Mouse (Mus musculus) forebrain, embryonic 11.5 days (tissue): ENCODE data around the gene Trnp1. TPM values are rescaled to one million over a fixed set of nuclear protein-coding genes. Genes with fewer than 3 reads are reported as not detected.

Experiments used
- ATAC-seq: fragments of 200-750 bp; cut with Nextera tagmentation; replicated peaks from 2 replicates; pipeline ENCODE4 v1.8.0; 2017; ENCODE audit warnings: moderate TSS enrichment; ENCODE audit not compliant: low FRiP score
- DNase-seq: peaks from one replicate; pipeline ENCODE4 v3.0.0-alpha.2; 2017; ENCODE audit warnings: low spot score
- H3K27ac ChIP-seq: fragments of 300-500 bp; sonication (generic); 2 replicates; pipeline ENCODE4 v1.5.1; 2014; ENCODE audit warnings: low read depth, low read length
- H3K27me3 ChIP-seq: fragments of 300-500 bp; sonication (generic); 2 replicates; pipeline ENCODE4 v1.6.1; 2014; ENCODE audit warnings: mild to moderate bottlenecking, low read length, mixed read lengths; ENCODE audit not compliant: control insufficient read depth, insufficient read depth
- H3K36me3 ChIP-seq: fragments of 300-500 bp; sonication (generic); 2 replicates; pipeline ENCODE4 v1.6.1; 2014; ENCODE audit warnings: mild to moderate bottlenecking, low read length, moderate library complexity, mixed read lengths; ENCODE audit not compliant: control insufficient read depth, insufficient read depth
- H3K4me1 ChIP-seq: fragments of 300-500 bp; sonication (generic); replicated peaks from 2 replicates; pipeline ENCODE4 v1.6.1; 2014; ENCODE audit warnings: low read length, mixed read lengths; ENCODE audit not compliant: control insufficient read depth, insufficient read depth
- H3K4me2 ChIP-seq: fragments of 300-500 bp; sonication (generic); 2 replicates; pipeline ENCODE4 v1.6.1; 2014; ENCODE audit warnings: low read depth, mild to moderate bottlenecking, low read length, moderate library complexity, mixed read lengths; ENCODE audit not compliant: severe bottlenecking
- H3K4me3 ChIP-seq: fragments of 300-500 bp; sonication (generic); 2 replicates; pipeline ENCODE4 v1.5.1; 2014; ENCODE audit warnings: low read depth, low read length
- H3K9ac ChIP-seq: fragments of 300-500 bp; sonication (generic); 2 replicates; pipeline ENCODE4 v1.6.1; 2014; ENCODE audit warnings: low read length
- H3K9me3 ChIP-seq: fragments of 300-500 bp; sonication (generic); 2 replicates; pipeline ENCODE4 v1.6.1; 2016; ENCODE audit warnings: low read length, mixed read lengths; ENCODE audit not compliant: control insufficient read depth
- WGBS: fragments of 180-500 bp; shearing (Covaris S2); extraction: QIAGEN DNeasy Blood & Tissue Kit; methylation state at CpG from one replicate; pipeline ENCODE4 v1.1.7; 2014; 5-methylcytosine and 5-hydroxymethylcytosine counted together
- polyA plus RNA-seq: library from polyadenylated mRNA; unstranded; fragments of >200 nt; fragmentation: Nextera tagmentation; extraction: Ambion mirVana; gene quantifications from 2 replicates; pipeline ENCODE4 v1.2.1, GENCODE M21; 2014

Gene Trnp1
- polyA plus RNA-seq, 1 experiment from 2014 or later: 1.8 TPM

- no peak overlapping the region for H3K4me3 ChIP-seq
- no peak for DNase-seq
- no peak overlapping the region for H3K4me2 ChIP-seq
- WGBS: 74% methylated on average over 4 of the region's 4 CpGs
- no peaks in the 10 kb centered on the region for H3K9me3 ChIP-seq
- no peak overlapping the region for H3K27ac ChIP-seq
- H3K9ac ChIP-seq: no peak overlapping the region
- H3K4me1 ChIP-seq: no peaks in the 10 kb centered on the region
- H3K27me3 ChIP-seq: no peaks in the 10 kb centered on the region
- no peaks in the 10 kb centered on the region for H3K36me3 ChIP-seq
- no peak for ATAC-seq
Observed at GRCm38 (mm10) chr4:133461362-133461761, 37.0 kb downstream of the Trnp1 start.

GRCm38 (mm10) chr4:133460796-133461325 is 37.5 kb downstream of the Trnp1 start:
- H3K4me2 ChIP-seq: no peak overlapping the region
- no peak overlapping the region for H3K4me3 ChIP-seq
- no peaks in the 10 kb centered on the region for H3K36me3 ChIP-seq
- H3K9me3 ChIP-seq: no peaks in the 10 kb centered on the region
- H3K4me1 ChIP-seq: no peaks in the 10 kb centered on the region
- H3K27ac ChIP-seq: no peak overlapping the region
- 62% methylated on average over 5 of the region's 5 CpGs for WGBS
- no peak overlapping the region for H3K9ac ChIP-seq
- no peak for ATAC-seq
- H3K27me3 ChIP-seq: no peaks in the 10 kb centered on the region
- DNase-seq: no peak

DNA sequence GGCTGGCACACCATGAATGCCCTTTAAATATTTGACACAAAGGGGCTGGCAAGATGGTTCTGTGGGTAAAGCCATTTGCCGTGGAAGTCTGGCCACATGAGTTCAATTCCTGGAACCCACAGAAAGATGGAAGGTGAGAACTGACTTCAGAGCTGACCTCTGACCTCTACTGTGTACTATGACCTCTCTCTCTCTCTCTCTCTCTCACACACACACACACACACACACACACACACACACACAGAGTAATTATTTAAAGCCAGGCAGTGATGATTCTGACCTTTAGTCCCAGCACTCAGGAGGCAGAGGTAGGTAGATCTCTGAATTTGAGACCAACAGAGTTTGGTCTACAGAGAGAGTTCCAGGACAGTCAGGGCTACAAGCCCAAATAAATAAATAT is 38.3 kb downstream of the Trnp1 start:
- Histone ChIP-seq H3K9ac (no peak overlapping the region), H3K4me1 (no peaks in the 10 kb centered on the region), H3K27me3 (no peaks in the 10 kb centered on the region), H3K9me3 (no peaks in the 10 kb centered on the region), H3K36me3 (no peaks in the 10 kb centered on the region), H3K27ac (no peak overlapping the region), H3K4me2 (no peak overlapping the region), H3K4me3 (no peak overlapping the region)
- DNase-seq (no peak), ATAC-seq (no peak)
- 76% methylated on average over 1 of the region's 1 CpGs for WGBS

DNA sequence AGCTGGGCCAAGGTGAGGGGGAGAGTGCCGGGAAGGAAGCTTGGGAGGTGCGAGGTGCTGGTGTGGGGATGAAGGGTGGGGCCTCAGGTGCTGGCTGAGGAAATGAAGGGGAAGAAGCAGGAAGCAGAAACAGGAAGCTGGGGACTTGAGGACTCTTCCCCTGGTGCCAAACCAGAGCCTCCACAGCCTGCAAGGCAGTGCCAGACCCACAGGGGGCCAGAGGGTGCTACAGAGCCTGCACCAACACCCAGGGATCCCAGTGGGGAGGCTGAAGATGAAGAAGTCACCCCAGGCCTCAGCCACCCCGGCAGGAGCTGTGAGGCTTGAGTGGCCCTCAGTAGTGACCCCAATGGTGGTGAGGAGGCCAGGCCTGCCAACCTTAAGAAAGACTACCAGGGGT is 40.3 kb downstream of the Trnp1 start:
- no peaks in the 10 kb centered on the region for H3K9me3 ChIP-seq
- ATAC-seq (no peak), DNase-seq (no peak)
- no peaks in the 10 kb centered on the region for H3K27me3 ChIP-seq
- no peak overlapping the region for H3K27ac ChIP-seq
- no peak overlapping the region for H3K4me3 ChIP-seq
- no peaks in the 10 kb centered on the region for H3K4me1 ChIP-seq
- no peaks in the 10 kb centered on the region for H3K36me3 ChIP-seq
- 81% methylated on average over 3 of the region's 3 CpGs for WGBS
- no peak overlapping the region for H3K4me2 ChIP-seq
- H3K9ac ChIP-seq: no peak overlapping the region

- no peaks in the 10 kb centered on the region for H3K4me1 ChIP-seq
- ATAC-seq (no peak), DNase-seq (no peak)
- H3K27me3 ChIP-seq: no peaks in the 10 kb centered on the region
- no peaks in the 10 kb centered on the region for H3K9me3 ChIP-seq
- WGBS: 75% methylated on average over 6 of the region's 7 CpGs
- no peak overlapping the region for H3K4me3 ChIP-seq
- H3K4me2 ChIP-seq: no peak overlapping the region
- no peak overlapping the region for H3K9ac ChIP-seq
- H3K27ac ChIP-seq: no peak overlapping the region
- H3K36me3 ChIP-seq: no peaks in the 10 kb centered on the region
Observed at GRCm38 (mm10) chr4:133452433-133452832, 45.9 kb downstream of the Trnp1 start.

DNA sequence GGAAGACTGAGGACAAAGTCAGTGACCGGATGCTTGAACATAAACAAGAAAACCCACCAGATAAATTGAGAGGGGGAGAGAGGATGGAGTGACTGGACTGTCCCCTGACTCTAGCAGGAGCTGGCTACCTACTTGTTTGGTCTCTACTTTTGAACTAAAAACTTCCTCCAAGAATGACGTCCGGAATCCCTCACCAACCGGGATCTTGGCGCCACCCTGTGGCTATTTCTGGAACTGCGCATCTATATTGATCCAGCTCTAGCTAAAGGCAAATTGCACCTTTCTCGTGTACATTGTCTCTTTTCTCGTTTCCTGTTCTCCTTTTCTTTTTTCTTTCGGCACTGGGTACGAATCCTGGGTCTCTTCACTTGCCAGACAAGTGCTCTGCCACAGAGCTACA is 46.8 kb downstream of the Trnp1 start:
- Histone ChIP-seq H3K27ac (no peak overlapping the region), H3K27me3 (no peaks in the 10 kb centered on the region), H3K4me2 (no peak overlapping the region), H3K9ac (no peak overlapping the region), H3K9me3 (no peaks in the 10 kb centered on the region), H3K4me3 (no peak overlapping the region), H3K36me3 (no peaks in the 10 kb centered on the region), H3K4me1 (no peaks in the 10 kb centered on the region)
- DNase-seq (peak; percentile 89), ATAC-seq (no peak)
- WGBS: 12% methylated on average over 10 of the region's 10 CpGs

DNA sequence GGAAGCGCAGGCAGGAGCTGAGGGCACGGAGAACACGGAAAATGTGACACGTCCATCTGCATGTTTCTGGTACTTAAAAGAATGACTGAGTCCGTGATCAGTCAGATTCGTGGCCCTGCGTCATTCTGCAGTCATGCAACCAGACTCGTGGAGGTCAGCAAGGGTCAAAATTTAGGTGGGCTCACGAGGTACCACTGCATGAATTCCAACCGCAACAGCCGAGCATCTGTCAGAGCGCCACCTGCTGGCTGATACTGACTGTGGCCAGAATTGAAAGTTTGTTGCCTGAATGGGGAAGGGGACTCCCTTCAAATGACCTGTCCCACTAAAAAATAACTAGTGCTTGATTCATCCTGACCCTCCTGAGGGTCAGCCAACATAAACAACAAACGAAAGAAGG is 48.6 kb downstream of the Trnp1 start:
- H3K27me3 ChIP-seq: no peaks in the 10 kb centered on the region
- no peak for ATAC-seq
- H3K9ac ChIP-seq: no peak overlapping the region
- H3K4me1 ChIP-seq: no peaks in the 10 kb centered on the region
- no peak overlapping the region for H3K4me3 ChIP-seq
- H3K9me3 ChIP-seq: no peaks in the 10 kb centered on the region
- WGBS: 15% methylated on average over 13 of the region's 13 CpGs
- no peak overlapping the region for H3K4me2 ChIP-seq
- no peak overlapping the region for H3K27ac ChIP-seq
- peak; percentile 79 for DNase-seq
- H3K36me3 ChIP-seq: no peaks in the 10 kb centered on the region

DNA sequence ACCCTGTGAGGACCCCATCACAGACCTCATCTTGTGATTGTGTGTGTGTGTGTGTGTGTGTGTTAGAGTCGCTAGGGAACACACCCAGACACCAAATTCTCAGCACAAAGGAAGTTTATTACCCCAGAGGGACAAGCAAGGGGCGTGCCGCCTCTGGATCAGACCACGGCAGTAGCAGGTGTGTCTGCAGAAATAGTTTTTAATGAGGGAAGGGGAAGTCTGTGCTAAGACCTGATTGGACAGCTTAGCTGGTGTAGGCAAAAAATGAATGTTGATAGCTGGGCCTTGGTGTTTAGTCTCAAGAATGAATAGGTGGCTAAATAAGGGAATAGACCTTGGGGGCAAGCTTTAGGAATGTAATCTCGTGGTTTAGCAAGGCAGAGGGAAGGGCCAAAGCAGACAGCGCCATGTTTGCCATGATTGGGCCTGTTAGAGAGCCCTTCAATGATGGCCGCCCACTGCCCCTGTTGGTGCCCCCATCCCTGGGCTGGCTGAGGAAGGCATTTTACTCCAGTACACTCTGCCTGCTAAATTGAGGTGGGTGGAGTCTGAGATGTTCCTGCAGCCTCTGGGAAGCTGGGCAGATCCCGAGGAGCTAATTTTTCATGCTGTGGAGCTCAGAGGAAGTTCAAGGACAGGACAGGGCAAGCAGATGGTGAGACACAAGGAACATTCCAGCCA is 49.5 kb downstream of the Trnp1 start:
- Histone ChIP-seq H3K27ac (no peak overlapping the region), H3K4me3 (no peak overlapping the region), H3K4me2 (no peak overlapping the region), H3K36me3 (no peaks in the 10 kb centered on the region), H3K9ac (no peak overlapping the region), H3K4me1 (no peaks in the 10 kb centered on the region), H3K9me3 (no peaks in the 10 kb centered on the region), H3K27me3 (no peaks in the 10 kb centered on the region)
- WGBS: 83% methylated on average over 8 of the region's 8 CpGs
- ATAC-seq (no peak), DNase-seq (no peak)

GRCm38 (mm10) chr4:133447967-133448366 is 50.4 kb downstream of the Trnp1 start:
- Histone ChIP-seq H3K36me3 (no peaks in the 10 kb centered on the region), H3K4me2 (no peak overlapping the region), H3K9me3 (no peaks in the 10 kb centered on the region), H3K27me3 (no peaks in the 10 kb centered on the region), H3K27ac (no peak overlapping the region), H3K4me3 (no peak overlapping the region), H3K9ac (no peak overlapping the region), H3K4me1 (no peaks in the 10 kb centered on the region)
- DNase-seq: no peak
- WGBS: 76% methylated on average over 11 of the region's 11 CpGs
- no peak for ATAC-seq
